Comparison of ENCODE assay signal across 8 mouse cellular contexts in the genomic region with DNA sequence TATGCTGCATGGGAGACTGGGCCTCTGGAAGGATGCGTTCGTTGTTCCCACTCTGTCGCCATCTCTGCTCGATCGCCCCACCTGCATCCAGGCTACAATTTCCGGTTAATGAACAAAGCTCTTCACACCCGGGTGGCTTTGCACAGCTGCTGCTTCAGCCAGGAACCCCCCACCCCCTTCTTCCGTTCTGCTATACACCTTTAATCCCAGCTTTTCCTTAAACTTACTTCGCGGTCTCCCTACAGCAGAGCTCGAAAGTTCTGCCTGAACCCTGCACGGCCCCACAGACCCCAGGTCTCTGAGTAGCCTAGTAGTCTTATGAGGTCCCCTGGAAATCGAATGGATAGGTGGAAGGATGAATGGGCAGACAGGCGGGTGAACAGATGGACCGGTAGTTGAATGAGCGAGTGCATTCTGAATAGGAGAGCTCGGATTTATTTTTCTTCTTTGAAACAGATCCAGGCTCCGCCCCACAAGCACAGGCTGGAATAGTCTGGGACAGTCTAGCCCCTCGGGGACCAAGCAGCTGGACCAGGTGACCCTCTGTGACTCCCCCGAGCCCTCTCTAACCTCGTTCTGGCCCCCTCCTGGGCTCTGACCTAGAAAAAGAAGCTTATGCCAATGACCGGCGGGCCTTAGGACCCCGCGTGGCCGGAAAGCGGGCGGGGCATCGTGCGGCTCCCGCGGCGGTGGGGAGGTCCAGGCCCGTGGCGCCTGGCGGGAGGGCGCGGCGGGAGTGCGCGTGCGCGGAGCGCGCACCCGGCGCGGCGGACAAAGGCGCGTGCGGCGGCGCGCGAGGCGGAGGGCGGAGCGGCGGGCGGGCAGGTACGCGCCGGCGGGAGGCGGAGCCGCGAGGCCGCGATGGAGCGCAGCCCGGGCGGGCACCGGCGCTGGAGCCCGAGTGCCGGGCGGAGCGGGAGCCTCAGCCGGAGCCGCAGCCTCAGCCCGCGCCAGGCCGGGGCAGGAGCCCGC. TPM values are rescaled to one million over a fixed set of nuclear protein-coding genes. Genes with fewer than 3 reads are reported as not detected.
DNase-seq lines count a peak whose midpoint lies in the region; ATAC-seq lines count a peak whose summit lies in the region.

A gene (plus strand): TSS at position 908 of the 972 bp plus-strand sequence.

- H3K36me3 ChIP-seq in hindbrain, embryonic 15.5 days: no peaks in the 10 kb centered on the region

- ATAC-seq in hindbrain, embryonic 15.5 days (ENCODE audit: low FRiP score, low read depth): peak; percentile 89

- H3K4me1 ChIP-seq in hindbrain, embryonic 15.5 days (replicated peaks): peaks cover 40% of the 10 kb centered on the region

- H3K4me3 ChIP-seq in hindbrain, embryonic 15.5 days: peak within 1 kb of the TSS; percentile 96

- H3K9ac ChIP-seq in hindbrain, embryonic 15.5 days: peak within 1 kb of the TSS; percentile 100

- under 1% methylated on average over 64 of the region's 85 CpGs for WGBS in hindbrain, embryonic 15.5 days

- DNase-seq in ZHBTc4 (ENCODE audit: low read depth, low spot score): peak; percentile 90
- DNase-seq in cerebellum, postnatal 4 days (ENCODE audit: low spot score in 2 of 2): peak; percentile 69 to 92
- DNase-seq in gastrocnemius, adult 18-20 months (ENCODE audit: low spot score): peak; percentile 91
- peak; percentile 94 for DNase-seq in layer of hippocampus, postnatal 36 days
- DNase-seq in lung, postnatal 25 days (ENCODE audit: low spot score): peak; percentile 93
- DNase-seq in retina, adult 2 months (ENCODE audit: low read depth, low spot score): peak; percentile 86
- peak; percentile 93 for DNase-seq in thymus, postnatal 25 days

- H3K27me3 ChIP-seq in hindbrain, embryonic 15.5 days: 0 out of 2 replicates have a peak, but pooled peaks cover 6% of the 10 kb centered on the region

- H3K9me3 ChIP-seq in hindbrain, embryonic 15.5 days: no peaks in the 10 kb centered on the region

- peak within 1 kb of the TSS; percentile 91 for H3K4me2 ChIP-seq in hindbrain, embryonic 15.5 days

- peak within 1 kb of the TSS; percentile 98 for H3K27ac ChIP-seq in hindbrain, embryonic 15.5 days (replicated peaks)

RNA-seq across cellular contexts. Expression of the gene that starts here (rescaled TPM):
- 10 to 100 TPM; 18.7 to 18.8 TPM for total RNA-seq in gastrocnemius, adult 18-20 months (2021)
- polyA plus RNA-seq in hindbrain, embryonic 15.5 days (2015; fragmentation: Nextera tagmentation; extraction: Ambion mirVana): 250 and 292 TPM in 2 replicates
- 10 to 100 TPM; 90.8 to 93.6 TPM for total RNA-seq in layer of hippocampus, postnatal 36 days (2021)

Comparison
In these comparisons a context has a peak if more than half of its experiments do, and no peak if none do; other contexts are left out.
1. Peak in every context shown above with its lines: DNase-seq, ATAC-seq, H3K4me3 ChIP-seq and H3K27ac ChIP-seq.
2. RNA of the gene that starts here (total RNA-seq): 90.8 to 93.6 TPM in layer of hippocampus, postnatal 36 days; 18.7 to 18.8 TPM in gastrocnemius, adult 18-20 months; every median in the first group is over 4 times any median in the second.